Mouse (Mus musculus): ENCODE results near the gene Gm21708.
"Not testable (repeated sequence)": the region's sequence is repeated elsewhere in the genome, so short reads cannot be mapped to it uniquely, and the experiment has no call there.

DNA sequence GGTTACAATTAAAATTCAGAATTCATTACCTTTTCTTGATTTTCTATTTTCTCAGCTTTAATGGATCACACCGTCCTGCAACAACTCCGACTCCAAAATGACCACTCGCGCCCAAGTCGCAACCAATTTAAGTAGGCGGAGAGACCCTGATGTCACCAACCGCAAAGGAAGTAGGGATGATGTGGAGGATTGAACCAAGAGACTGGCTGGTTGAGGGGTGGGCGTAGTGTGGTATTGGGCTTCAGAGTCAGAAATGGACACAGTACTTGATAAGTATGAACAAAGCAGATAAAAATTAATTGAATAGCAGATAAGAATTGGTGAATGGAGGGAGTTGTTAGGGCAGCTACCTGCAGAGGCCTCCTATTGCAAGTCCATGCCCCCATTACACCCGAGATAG, at the start of gene Gm21708, which contains the start of gene Gm21704:
- not testable (repeated sequence) for TF ChIP-seq CHD1 (IDR thresholded peaks at IDR 0.05; ENCODE audit: low read depth, low read length); E2F4 (IDR thresholded peaks at IDR 0.05; ENCODE audit: insufficient replicate concordance, low read depth, low read length); SIN3A (IDR thresholded peaks at IDR 0.05; ENCODE audit: low read length); USF1 (IDR thresholded peaks at IDR 0.05; ENCODE audit: low read depth, low read length)
